Mouse (Mus musculus): ENCODE data around the gene Ghdc. TPM values are rescaled to one million over a fixed set of nuclear protein-coding genes. Genes with fewer than 3 reads are reported as not detected.
A peak's percentile ranks its signal among the peaks of the same experiment; 100 is the strongest.

Ghdc gene
- total and polyA plus RNA-seq, 3 experiments: 3.6 to 6.0 (median 3.9) TPM

GRCm38 (mm10) chr11:100720345-100720744 lies 50.4 kb downstream of the Ghdc start:
- no peak for DNase-seq (ENCODE audit: low spot score)
- H3K9me3 ChIP-seq (replicated peaks): no peaks in the 10 kb centered on the region
- H3K4me1 ChIP-seq (ENCODE audit: insufficient read depth, low read depth, low read length): peaks cover 84% of the 10 kb centered on the region
- H3K36me3 ChIP-seq (replicated peaks): peaks cover 92% of the 10 kb centered on the region
- ATAC-seq (ENCODE audit: extremely low read depth, insufficient number of reproducible peaks, low FRiP score, poor library complexity, severe bottlenecking): no peak
- no peaks in the 10 kb centered on the region for H3K27me3 ChIP-seq (ENCODE audit: insufficient read depth, low read length)
- TF ChIP-seq GATA1 (IDR thresholded peaks at IDR 0.05; ENCODE audit: borderline replicate concordance, low read length): no peak
- TF ChIP-seq GATA2 (IDR thresholded peaks at IDR 0.05; ENCODE audit: borderline replicate concordance, low read depth, low read length): no peak
- TF ChIP-seq POLR2AphosphoS5 (IDR thresholded peaks at IDR 0.05; ENCODE audit: insufficient replicate concordance, low read depth, low read length): no peak
- TF ChIP-seq TAL1 (conservative IDR thresholded peaks at IDR 0.05; ENCODE audit: low read depth, low read length): no peak
- no peak for TF ChIP-seq CTCF (IDR thresholded peaks at IDR 0.05; ENCODE audit: low read depth, low read length)
- no peak overlapping the region; the same call in 1 of the 2 replicates for H3K4me3 ChIP-seq (ENCODE audit: low read depth, low read length)

GRCm38 (mm10) chr11:100719893-100720292 lies 50.9 kb downstream of the Ghdc start:
- Histone ChIP-seq H3K4me3 (ENCODE audit: low read depth, low read length) (0 out of 2 replicates have a peak overlapping the region, but pooled peaks have one; percentile 2), H3K36me3 (replicated peaks) (peaks cover 92% of the 10 kb centered on the region), H3K9me3 (replicated peaks) (no peaks in the 10 kb centered on the region), H3K27me3 (ENCODE audit: insufficient read depth, low read length) (no peaks in the 10 kb centered on the region), H3K4me1 (ENCODE audit: insufficient read depth, low read depth, low read length) (peaks cover 84% of the 10 kb centered on the region)
- TF ChIP-seq TAL1 (conservative IDR thresholded peaks at IDR 0.05; ENCODE audit: low read depth, low read length) (no peak), GATA1 (IDR thresholded peaks at IDR 0.05; ENCODE audit: borderline replicate concordance, low read length) (no peak), POLR2AphosphoS5 (IDR thresholded peaks at IDR 0.05; ENCODE audit: insufficient replicate concordance, low read depth, low read length) (no peak), GATA2 (IDR thresholded peaks at IDR 0.05; ENCODE audit: borderline replicate concordance, low read depth, low read length) (no peak)
- ATAC-seq (ENCODE audit: extremely low read depth, insufficient number of reproducible peaks, low FRiP score, poor library complexity, severe bottlenecking) (no peak), DNase-seq (ENCODE audit: low spot score) (no peak)

GRCm38 (mm10) chr11:100719312-100719711 lies 51.4 kb downstream of the Ghdc start:
- no peaks in the 10 kb centered on the region for H3K9me3 ChIP-seq (replicated peaks)
- no peak overlapping the region for H3K4me3 ChIP-seq (ENCODE audit: low read depth, low read length)
- no peaks in the 10 kb centered on the region for H3K27me3 ChIP-seq (ENCODE audit: insufficient read depth, low read length)
- no peak for DNase-seq (ENCODE audit: low spot score)
- H3K4me1 ChIP-seq (ENCODE audit: insufficient read depth, low read depth, low read length): peaks cover 83% of the 10 kb centered on the region
- peaks cover 92% of the 10 kb centered on the region for H3K36me3 ChIP-seq (replicated peaks)
- TF ChIP-seq CTCF (IDR thresholded peaks at IDR 0.05; ENCODE audit: low read depth, low read length): no peak
- no peak for TF ChIP-seq GATA2 (IDR thresholded peaks at IDR 0.05; ENCODE audit: borderline replicate concordance, low read depth, low read length)
- no peak for TF ChIP-seq GATA1 (IDR thresholded peaks at IDR 0.05; ENCODE audit: borderline replicate concordance, low read length)
- no peak for TF ChIP-seq POLR2AphosphoS5 (IDR thresholded peaks at IDR 0.05; ENCODE audit: insufficient replicate concordance, low read depth, low read length)
- TF ChIP-seq TAL1 (conservative IDR thresholded peaks at IDR 0.05; ENCODE audit: low read depth, low read length): no peak
- ATAC-seq (ENCODE audit: extremely low read depth, insufficient number of reproducible peaks, low FRiP score, poor library complexity, severe bottlenecking): no peak

GRCm38 (mm10) chr11:100718866-100719265 lies 51.9 kb downstream of the Ghdc start:
- Histone ChIP-seq H3K36me3 (replicated peaks) (peaks cover 93% of the 10 kb centered on the region), H3K4me1 (ENCODE audit: insufficient read depth, low read depth, low read length) (peaks cover 83% of the 10 kb centered on the region), H3K27me3 (ENCODE audit: insufficient read depth, low read length) (no peaks in the 10 kb centered on the region), H3K9me3 (replicated peaks) (no peaks in the 10 kb centered on the region), H3K4me3 (ENCODE audit: low read depth, low read length) (no peak overlapping the region)
- DNase-seq (ENCODE audit: low spot score) (no peak), ATAC-seq (ENCODE audit: extremely low read depth, insufficient number of reproducible peaks, low FRiP score, poor library complexity, severe bottlenecking) (no peak)
- no peak for TF ChIP-seq CTCF (IDR thresholded peaks at IDR 0.05; ENCODE audit: low read depth, low read length)
- TF ChIP-seq GATA2 (IDR thresholded peaks at IDR 0.05; ENCODE audit: borderline replicate concordance, low read depth, low read length): no peak
- no peak for TF ChIP-seq GATA1 (IDR thresholded peaks at IDR 0.05; ENCODE audit: borderline replicate concordance, low read length)
- TF ChIP-seq POLR2AphosphoS5 (IDR thresholded peaks at IDR 0.05; ENCODE audit: insufficient replicate concordance, low read depth, low read length): no peak
- TF ChIP-seq TAL1 (conservative IDR thresholded peaks at IDR 0.05; ENCODE audit: low read depth, low read length): no peak

- H3K4me3 ChIP-seq (ENCODE audit: low read depth, low read length): no peak overlapping the region
- DNase-seq (ENCODE audit: low spot score) (no peak), ATAC-seq (ENCODE audit: extremely low read depth, insufficient number of reproducible peaks, low FRiP score, poor library complexity, severe bottlenecking) (no peak)
- peaks cover 95% of the 10 kb centered on the region for H3K36me3 ChIP-seq (replicated peaks)
- no peaks in the 10 kb centered on the region for H3K27me3 ChIP-seq (ENCODE audit: insufficient read depth, low read length)
- H3K9me3 ChIP-seq (replicated peaks): no peaks in the 10 kb centered on the region
- H3K4me1 ChIP-seq (ENCODE audit: insufficient read depth, low read depth, low read length): peaks cover 85% of the 10 kb centered on the region
- TF ChIP-seq GATA1 (IDR thresholded peaks at IDR 0.05; ENCODE audit: borderline replicate concordance, low read length) (no peak), CTCF (IDR thresholded peaks at IDR 0.05; ENCODE audit: low read depth, low read length) (no peak), TAL1 (conservative IDR thresholded peaks at IDR 0.05; ENCODE audit: low read depth, low read length) (no peak), GATA2 (IDR thresholded peaks at IDR 0.05; ENCODE audit: borderline replicate concordance, low read depth, low read length) (no peak), POLR2AphosphoS5 (IDR thresholded peaks at IDR 0.05; ENCODE audit: insufficient replicate concordance, low read depth, low read length) (no peak)
Observed at GRCm38 (mm10) chr11:100718462-100718861, 52.3 kb downstream of the Ghdc start.

- Histone ChIP-seq H3K27me3 (ENCODE audit: insufficient read depth, low read length) (no peaks in the 10 kb centered on the region), H3K36me3 (replicated peaks) (peaks cover 83% of the 10 kb centered on the region), H3K4me1 (ENCODE audit: insufficient read depth, low read depth, low read length) (peaks cover 80% of the 10 kb centered on the region), H3K4me3 (ENCODE audit: low read depth, low read length) (no peak overlapping the region), H3K9me3 (replicated peaks) (no peaks in the 10 kb centered on the region)
- ATAC-seq (ENCODE audit: extremely low read depth, insufficient number of reproducible peaks, low FRiP score, poor library complexity, severe bottlenecking) (no peak), DNase-seq (ENCODE audit: low spot score) (no peak)
- TF ChIP-seq CTCF (IDR thresholded peaks at IDR 0.05; ENCODE audit: low read depth, low read length) (no peak), POLR2AphosphoS5 (IDR thresholded peaks at IDR 0.05; ENCODE audit: insufficient replicate concordance, low read depth, low read length) (no peak)
Observed at GRCm38 (mm10) chr11:100716649-100717048, 54.1 kb downstream of the Ghdc start.

Other genes with a start within 250 kb of the Ghdc start
- 134 and 139 TPM in 2 replicates for gene Acly, start 243.0 kb downstream of the Ghdc start, total RNA-seq (2014; fragmentation: Nextera tagmentation)
- gene Acly, start 243.0 kb downstream of the Ghdc start, total RNA-seq (2017): 205 and 206 TPM in 2 replicates
- gene Acly, start 243.0 kb downstream of the Ghdc start, polyA plus RNA-seq (2012): 36.3 and 86.9 TPM in 2 replicates
- gene Ttc25, start 225.3 kb downstream of the Ghdc start, total RNA-seq (2014; fragmentation: Nextera tagmentation): 0.49 TPM in 1 of 2 replicates, not detected in the other
- gene Ttc25, start 225.3 kb downstream of the Ghdc start, total RNA-seq (2017): 0.17 and 0.60 TPM in 2 replicates
- gene Ttc25, start 225.3 kb downstream of the Ghdc start, polyA plus RNA-seq (2012): 0.09 and 0.21 TPM in 2 replicates
- 1.1 and 2.7 TPM in 2 replicates for gene Cnp, start 196.1 kb downstream of the Ghdc start, total RNA-seq (2014; fragmentation: Nextera tagmentation)
- gene Cnp, start 196.1 kb downstream of the Ghdc start, total RNA-seq (2017): 4.8 and 5.9 TPM in 2 replicates
- 5.1 and 5.9 TPM in 2 replicates for gene Cnp, start 196.1 kb downstream of the Ghdc start, polyA plus RNA-seq (2012)
- 47.6 and 54.9 TPM in 2 replicates for gene Nkiras2, start 151.7 kb downstream of the Ghdc start, total RNA-seq (2014; fragmentation: Nextera tagmentation)
- 18.4 and 22.7 TPM in 2 replicates for gene Nkiras2, start 151.7 kb downstream of the Ghdc start, total RNA-seq (2017)
- gene Nkiras2, start 151.7 kb downstream of the Ghdc start, polyA plus RNA-seq (2012): 36.1 and 40.4 TPM in 2 replicates
- gene Dnajc7, start 150.8 kb downstream of the Ghdc start, total RNA-seq (2014; fragmentation: Nextera tagmentation): 234 and 254 TPM in 2 replicates
- 142 and 151 TPM in 2 replicates for gene Dnajc7, start 150.8 kb downstream of the Ghdc start, total RNA-seq (2017)
- gene Dnajc7, start 150.8 kb downstream of the Ghdc start, polyA plus RNA-seq (2012): 98.8 and 140 TPM in 2 replicates
- gene Zfp385c, start 78.5 kb downstream of the Ghdc start, total RNA-seq (2014; fragmentation: Nextera tagmentation): not detected in 2 replicates
- 0.11 and 0.23 TPM in 2 replicates for gene Zfp385c, start 78.5 kb downstream of the Ghdc start, total RNA-seq (2017)
- not detected in 2 replicates for gene Zfp385c, start 78.5 kb downstream of the Ghdc start, polyA plus RNA-seq (2012)
- gene Dhx58, start 66.7 kb downstream of the Ghdc start, total RNA-seq (2014; fragmentation: Nextera tagmentation): 1.4 and 2.0 TPM in 2 replicates
- gene Dhx58, start 66.7 kb downstream of the Ghdc start, total RNA-seq (2017): 4.2 and 4.7 TPM in 2 replicates
- 2.6 TPM in 2 replicates for gene Dhx58, start 66.7 kb downstream of the Ghdc start, polyA plus RNA-seq (2012)
- 46.8 and 47.0 TPM in 2 replicates for gene Kat2a, start 58.5 kb downstream of the Ghdc start, total RNA-seq (2014; fragmentation: Nextera tagmentation)
- gene Kat2a, start 58.5 kb downstream of the Ghdc start, total RNA-seq (2017): 17.9 and 18.8 TPM in 2 replicates
- gene Kat2a, start 58.5 kb downstream of the Ghdc start, polyA plus RNA-seq (2012): 93.4 and 94.2 TPM in 2 replicates
- 2.4 TPM in 1 of 2 replicates, not detected in the other for gene Hspb9, start 57.1 kb downstream of the Ghdc start, total RNA-seq (2014; fragmentation: Nextera tagmentation)
- gene Hspb9, start 57.1 kb downstream of the Ghdc start, total RNA-seq (2017): 0.22 and 0.35 TPM in 2 replicates
- gene Hspb9, start 57.1 kb downstream of the Ghdc start, polyA plus RNA-seq (2012): 0.55 and 0.61 TPM in 2 replicates
- 181 and 202 TPM in 2 replicates for gene Rab5c, start 32.7 kb downstream of the Ghdc start, total RNA-seq (2014; fragmentation: Nextera tagmentation)
- gene Rab5c, start 32.7 kb downstream of the Ghdc start, total RNA-seq (2017): 153 and 173 TPM in 2 replicates
- gene Rab5c, start 32.7 kb downstream of the Ghdc start, polyA plus RNA-seq (2012): 362 and 429 TPM in 2 replicates
- not detected in 2 replicates for gene Kcnh4, start 11.0 kb downstream of the Ghdc start, total RNA-seq (2014; fragmentation: Nextera tagmentation)
- not detected in 2 replicates for gene Kcnh4, start 11.0 kb downstream of the Ghdc start, total RNA-seq (2017)
- gene Kcnh4, start 11.0 kb downstream of the Ghdc start, polyA plus RNA-seq (2012): not detected in 2 replicates
- not detected in 2 replicates for gene Hcrt, start 8.0 kb downstream of the Ghdc start, total RNA-seq (2014; fragmentation: Nextera tagmentation)
- gene Hcrt, start 8.0 kb downstream of the Ghdc start, total RNA-seq (2017): not detected in 2 replicates
- not detected in 2 replicates for gene Hcrt, start 8.0 kb downstream of the Ghdc start, polyA plus RNA-seq (2012)
- 91.4 and 93.0 TPM in 2 replicates for gene Stat5b, start 79.8 kb upstream of the Ghdc start, total RNA-seq (2014; fragmentation: Nextera tagmentation)
- gene Stat5b, start 79.8 kb upstream of the Ghdc start, total RNA-seq (2017): 52.2 and 55.9 TPM in 2 replicates
- gene Stat5b, start 79.8 kb upstream of the Ghdc start, polyA plus RNA-seq (2012): 65.8 and 73.5 TPM in 2 replicates
- gene Stat5a, start 88.4 kb upstream of the Ghdc start, total RNA-seq (2014; fragmentation: Nextera tagmentation): 161 and 162 TPM in 2 replicates
- 106 and 112 TPM in 2 replicates for gene Stat5a, start 88.4 kb upstream of the Ghdc start, total RNA-seq (2017)
- gene Stat5a, start 88.4 kb upstream of the Ghdc start, polyA plus RNA-seq (2012): 157 and 161 TPM in 2 replicates
- 81.1 and 87.5 TPM in 2 replicates for gene Stat3, start 168.6 kb upstream of the Ghdc start, total RNA-seq (2014; fragmentation: Nextera tagmentation)
- 69.3 and 70.3 TPM in 2 replicates for gene Stat3, start 168.6 kb upstream of the Ghdc start, total RNA-seq (2017)
- gene Stat3, start 168.6 kb upstream of the Ghdc start, polyA plus RNA-seq (2012): 42.1 and 63.5 TPM in 2 replicates
- 13.1 and 15.0 TPM in 2 replicates for gene Cavin1, start 199.9 kb upstream of the Ghdc start, total RNA-seq (2014; fragmentation: Nextera tagmentation)
- 3.1 and 3.8 TPM in 2 replicates for gene Cavin1, start 199.9 kb upstream of the Ghdc start, total RNA-seq (2017)
- 37.0 and 39.4 TPM in 2 replicates for gene Cavin1, start 199.9 kb upstream of the Ghdc start, polyA plus RNA-seq (2012)
- 109 and 180 TPM in 2 replicates for gene Atp6v0a1, start 238.5 kb upstream of the Ghdc start, total RNA-seq (2014; fragmentation: Nextera tagmentation)
- gene Atp6v0a1, start 238.5 kb upstream of the Ghdc start, total RNA-seq (2017): 53.7 and 77.6 TPM in 2 replicates
- gene Atp6v0a1, start 238.5 kb upstream of the Ghdc start, polyA plus RNA-seq (2012): 25.8 and 26.3 TPM in 2 replicates